Mouse (Mus musculus): Measurements from ENCODE around the gene Zfp821.

- TF ChIP-seq CTCF (IDR thresholded peaks at IDR 0.05; ENCODE audit: control insufficient read depth, insufficient read depth, insufficient replicate concordance, low read depth, low read length) (no peak), POLR2A (IDR thresholded peaks at IDR 0.05; ENCODE audit: control insufficient read depth, low read depth, low read length) (no peak)
Measured at GRCm38 (mm10) chr8:109736819-109737218, 31.5 kb downstream of the Zfp821 start.

Data from testis, adult 2 months (tissue).